Mouse (Mus musculus): ENCODE results near the gene Eps8l2.

- TF ChIP-seq POLR2A (IDR thresholded peaks at IDR 0.05; ENCODE audit: control insufficient read depth, low read depth, low read length) (no peak), CTCF (IDR thresholded peaks at IDR 0.05; ENCODE audit: control insufficient read depth, insufficient read depth, insufficient replicate concordance, low read depth, low read length) (no peak)
Observed at GRCm38 (mm10) chr7:141299175-141299574, 39.5 kb upstream of the Eps8l2 start.
